Mouse (Mus musculus) urinary bladder, postnatal 10 days (tissue): ENCODE data around the gene Lin37.

Source experiments
- DNase-seq: peaks from one replicate; pipeline ENCODE4 v3.0.0; 2022; ENCODE audit warnings: low spot score

Gene Lin37

DNA sequence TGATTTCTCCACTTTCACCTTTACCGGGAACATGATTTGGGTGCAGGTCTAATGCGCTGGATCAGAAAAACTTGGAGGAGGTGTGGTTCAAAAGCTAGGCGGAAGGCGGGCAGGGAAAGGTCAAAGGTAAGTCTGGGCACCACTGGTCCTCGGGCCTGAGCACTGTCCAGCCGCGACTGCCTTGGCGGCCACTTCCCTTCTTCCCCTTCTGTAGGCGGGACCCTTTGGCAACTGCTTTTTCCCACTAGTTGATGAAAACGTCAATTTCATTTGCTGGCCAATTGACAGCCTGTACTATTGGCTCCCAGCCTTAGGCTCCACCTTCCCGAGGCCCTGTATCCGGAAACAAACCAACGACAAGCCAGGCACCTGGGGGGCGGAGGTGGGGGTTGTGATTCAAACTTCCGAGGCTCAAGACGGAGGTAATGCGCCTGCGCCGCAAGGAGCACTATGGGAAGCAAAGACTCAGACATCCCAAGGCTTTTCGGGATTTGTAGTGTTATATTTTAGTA is at the start of gene Lin37:
Gene Lin37, minus strand, starts transcription at position 396 of the 512 bp plus-strand sequence.
- DNase-seq = peak; percentile 85

DNA sequence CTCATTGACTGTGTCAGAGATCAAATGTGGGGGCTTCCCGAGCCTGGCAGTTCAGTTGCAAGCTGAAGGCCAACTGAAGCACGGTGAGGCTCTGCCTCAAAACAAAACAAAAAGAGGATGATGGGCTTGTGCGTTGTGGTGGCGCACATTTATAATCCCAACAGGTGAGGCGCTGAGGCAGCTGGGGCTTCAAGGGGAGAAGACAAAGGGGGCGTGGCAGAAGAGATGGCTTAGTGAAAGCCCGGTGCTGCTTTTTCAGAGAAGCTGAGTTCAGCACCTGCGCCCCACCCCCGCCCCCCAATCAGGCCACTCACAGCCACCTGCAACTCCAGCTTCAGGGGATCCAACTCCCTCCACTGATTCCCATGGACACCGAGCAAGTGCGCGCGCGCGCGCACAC is 48.8 kb upstream of the Lin37 start:
- DNase-seq = no peak

GRCm38 (mm10) chr7:30607706-30608309 is 48.2 kb upstream of the Lin37 start:
- DNase-seq = no peak

GRCm38 (mm10) chr7:30604944-30605343 is 45.3 kb upstream of the Lin37 start:
- DNase-seq = no peak

- DNase-seq = no peak
Measured at GRCm38 (mm10) chr7:30604424-30604823, 44.8 kb upstream of the Lin37 start.

DNA sequence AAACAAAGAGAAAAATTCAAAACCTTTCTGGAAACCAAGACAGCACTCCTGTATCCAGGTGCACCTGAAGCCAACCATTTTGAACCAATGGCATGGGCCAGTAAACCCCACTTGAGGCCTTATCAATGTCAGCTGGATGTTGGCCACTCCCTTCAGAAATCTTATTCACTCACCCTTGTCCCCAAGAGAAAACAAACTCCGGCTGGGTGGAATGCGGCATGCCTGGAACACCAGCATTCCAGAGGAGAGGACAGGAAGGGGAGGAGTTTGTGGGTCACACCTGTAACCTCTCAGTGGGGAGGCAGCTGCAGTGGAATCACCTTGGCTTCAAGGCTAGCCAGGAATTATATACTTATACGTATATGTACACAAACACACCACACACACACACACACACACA is 42.9 kb upstream of the Lin37 start:
- no peak for DNase-seq

- DNase-seq = no peak
Measured at GRCm38 (mm10) chr7:30600651-30601050, 41.0 kb upstream of the Lin37 start.

GRCm38 (mm10) chr7:30599933-30600353 is 40.3 kb upstream of the Lin37 start:
- DNase-seq = peak; percentile 66

GRCm38 (mm10) chr7:30598786-30599185 is 39.1 kb upstream of the Lin37 start, which contains the start of gene Zbtb32:
Zbtb32 (minus strand) TSS chr7:30598909.
- DNase-seq = no peak

GRCm38 (mm10) chr7:30596811-30597210 is 37.2 kb upstream of the Lin37 start:
- no peak for DNase-seq

DNA sequence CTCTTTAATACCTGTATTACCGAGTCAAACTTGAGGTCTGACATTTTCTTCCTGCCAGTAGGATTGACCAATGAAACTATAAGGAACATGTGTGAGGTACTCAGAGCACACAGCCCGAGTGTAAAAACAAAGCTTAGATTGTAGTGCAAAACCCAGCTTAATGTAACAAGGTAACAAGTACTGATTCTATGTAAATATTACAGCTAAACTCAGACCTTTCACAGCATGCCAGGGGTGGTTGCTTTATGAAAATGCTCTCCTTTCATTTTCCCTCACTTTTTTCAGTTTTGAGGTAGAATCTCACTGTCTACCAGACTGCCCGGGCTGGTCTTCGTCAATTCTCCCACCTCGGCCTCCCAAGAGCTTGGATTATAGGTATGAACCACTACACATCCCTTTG is 36.5 kb upstream of the Lin37 start:
- no peak for DNase-seq

DNA sequence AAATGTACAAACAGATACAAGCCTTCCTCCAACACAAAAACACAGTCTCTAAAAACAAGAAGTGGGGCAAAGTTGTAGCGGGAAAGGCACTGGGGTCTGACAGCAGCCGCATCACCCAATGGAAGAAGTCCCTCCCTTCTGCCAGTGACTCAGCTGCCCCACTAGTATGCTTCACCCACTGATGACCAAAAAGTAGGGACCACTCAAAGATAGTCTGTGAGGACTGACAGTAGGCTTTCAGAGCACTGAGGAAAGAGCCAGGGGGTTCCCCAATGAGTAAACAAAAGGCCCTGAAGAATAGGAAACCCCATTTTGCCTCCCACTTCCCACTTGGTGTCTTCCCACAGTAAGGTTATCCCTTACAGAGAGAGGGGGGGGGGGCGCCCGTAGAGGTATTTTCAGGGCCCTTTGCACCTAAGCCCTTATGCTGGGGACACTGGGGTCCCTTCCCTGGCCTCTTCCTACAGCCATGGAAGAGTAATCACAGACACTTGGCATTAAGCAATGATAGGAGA is 34.9 kb upstream of the Lin37 start:
- DNase-seq = no peak

DNA sequence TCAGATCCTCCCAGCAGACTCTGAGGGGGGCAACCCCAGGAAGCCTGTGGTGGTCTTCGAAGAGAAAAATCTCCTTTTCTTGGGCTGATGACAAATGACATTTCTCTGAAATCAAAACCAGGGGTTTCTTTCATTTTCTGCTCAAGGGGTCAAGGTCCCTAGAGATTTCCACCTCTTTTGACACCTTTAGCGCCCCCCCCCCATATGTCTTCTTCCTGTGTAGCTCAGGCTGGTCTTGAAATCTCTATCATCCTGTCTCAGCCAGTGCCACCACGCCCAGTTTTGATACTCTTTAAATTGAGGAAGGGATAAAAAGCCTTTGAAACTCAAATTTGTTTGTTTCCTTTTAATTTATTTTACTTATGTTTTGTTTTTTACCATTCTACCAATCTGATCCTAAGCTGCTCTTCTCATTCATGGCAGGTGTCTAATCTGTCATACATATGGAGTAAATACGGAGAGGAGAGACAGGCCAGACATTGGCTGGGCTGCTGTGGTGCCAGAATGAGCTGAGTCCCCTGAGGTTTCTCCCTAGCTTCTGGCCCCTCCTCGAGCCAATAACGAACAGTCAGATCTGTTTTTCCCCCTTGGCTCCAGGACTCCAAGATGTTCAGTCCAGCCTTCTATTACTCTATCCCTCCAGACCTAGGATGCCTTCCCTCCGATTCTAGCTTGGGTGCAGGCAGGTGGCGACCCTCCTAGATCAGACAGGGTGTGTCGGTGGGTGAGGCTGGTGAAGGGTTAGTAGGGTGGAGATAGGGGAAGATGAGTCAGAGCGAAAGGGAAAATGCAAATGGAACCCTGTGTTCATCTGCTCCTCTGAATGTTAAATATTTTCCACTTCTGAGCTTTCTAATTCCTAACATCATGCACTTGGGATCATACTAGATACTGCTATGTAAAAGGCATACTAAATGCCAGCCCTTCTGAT is 34.2 kb upstream of the Lin37 start:
- no peak for DNase-seq

DNA sequence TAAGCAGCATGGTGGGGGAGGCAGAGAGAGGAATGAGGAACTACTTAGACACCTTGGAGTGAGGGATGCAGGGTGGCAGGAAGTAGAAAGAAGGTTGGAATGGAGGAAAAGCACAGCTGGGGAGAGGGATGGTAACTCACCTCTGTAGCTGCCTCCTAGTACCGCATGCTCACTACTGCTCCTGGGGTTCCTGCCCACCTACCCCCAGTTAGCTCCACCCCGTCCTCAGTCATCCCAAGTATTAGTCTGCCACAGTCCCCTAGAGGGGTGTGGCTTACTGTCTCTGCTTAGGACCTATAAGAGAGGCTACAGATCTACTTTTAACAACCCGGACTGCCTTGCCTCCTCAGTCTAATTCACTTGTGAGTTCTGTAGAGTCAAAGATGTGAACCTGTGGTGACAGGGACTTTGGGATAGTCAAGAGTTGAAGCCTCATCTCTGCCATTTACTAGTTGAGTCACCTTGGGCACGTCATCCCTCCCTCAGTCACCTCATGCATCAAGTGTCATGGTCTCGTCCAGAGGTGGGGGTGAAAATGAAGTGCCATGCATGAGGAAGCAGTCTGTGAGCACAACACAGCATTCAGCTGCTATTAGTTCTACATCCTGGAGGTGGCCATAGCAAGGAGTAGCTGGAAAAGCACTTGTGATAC is 33.3 kb upstream of the Lin37 start:
- DNase-seq = no peak

DNA sequence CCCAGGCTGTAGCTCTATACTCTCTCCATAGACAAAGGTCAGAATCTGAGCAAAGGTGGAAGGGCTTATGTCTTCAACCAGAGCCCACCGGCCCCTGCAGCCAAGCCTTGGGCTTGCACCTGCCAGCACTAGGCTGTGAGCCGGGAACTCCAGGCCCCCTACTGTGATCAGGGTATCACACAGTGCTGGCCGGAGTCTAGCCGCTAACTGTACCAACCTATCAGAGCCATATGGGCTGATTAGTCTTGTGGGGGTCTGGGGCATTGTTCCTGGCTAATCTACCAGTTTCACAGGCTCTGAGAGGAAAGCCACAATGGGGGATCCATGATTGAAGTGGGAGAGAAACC is 31.9 kb upstream of the Lin37 start:
- DNase-seq = no peak

GRCm38 (mm10) chr7:30590927-30591604 is 31.4 kb upstream of the Lin37 start:
- DNase-seq = no peak

DNA sequence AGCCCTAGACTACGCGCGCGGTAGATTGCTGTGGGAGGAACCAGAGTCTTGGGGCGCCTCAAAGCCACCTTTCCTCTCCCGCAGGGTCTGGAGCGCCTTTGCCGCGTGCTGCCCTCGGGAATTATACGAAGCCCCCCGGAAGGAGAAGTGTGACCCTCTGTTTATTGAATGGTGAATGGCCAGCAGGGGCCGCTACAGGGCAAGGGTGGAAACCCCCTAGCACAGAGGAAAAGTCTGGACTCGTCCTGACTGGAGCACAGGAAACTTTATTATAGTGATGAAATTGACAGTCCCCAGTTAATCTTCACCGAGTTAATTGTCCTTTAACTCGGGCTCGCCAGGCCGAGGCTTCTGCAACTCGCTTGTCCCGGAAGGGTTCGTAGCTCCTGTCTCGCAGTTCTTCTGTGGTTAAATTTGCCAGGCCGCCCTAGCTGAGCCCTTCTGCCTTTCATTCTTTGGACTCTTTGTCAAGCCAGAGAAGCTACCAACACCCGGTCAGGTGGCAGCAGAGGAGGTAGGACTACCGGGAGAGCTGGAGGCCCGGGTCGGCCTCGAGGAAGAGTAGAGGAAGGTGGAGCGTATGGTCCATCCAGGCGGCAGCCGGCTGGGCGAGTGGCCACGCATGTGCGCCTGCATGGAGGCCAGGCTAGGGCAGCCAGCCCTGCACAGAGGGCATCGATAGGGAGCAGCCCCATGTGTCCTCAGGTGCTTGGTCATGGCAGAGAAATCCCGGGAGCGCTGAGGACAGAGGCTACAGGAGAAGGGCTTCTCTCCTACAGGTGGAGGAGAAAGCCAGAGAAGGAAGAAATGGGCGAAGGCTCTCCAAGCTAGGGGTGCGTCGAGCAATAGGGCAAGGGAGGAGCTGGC is 30.0 kb upstream of the Lin37 start:
- DNase-seq = peak; percentile 54

GRCm38 (mm10) chr7:30588676-30589434 is 29.2 kb upstream of the Lin37 start, which contains the start of gene Kmt2b:
Kmt2b (minus strand) TSS chr7:30588726.
- peak; percentile 87 for DNase-seq

- no peak for DNase-seq
Measured at GRCm38 (mm10) chr7:30587842-30588667, 28.4 kb upstream of the Lin37 start.
